Mouse (Mus musculus): ENCODE results near the gene Trap1. TPM values are rescaled to one million over a fixed set of nuclear protein-coding genes. Genes with fewer than 3 reads are reported as not detected.

Trap1 gene
- total and polyA plus RNA-seq, 3 experiments = 124 to 154 (median 138) TPM

- no peaks in the 10 kb centered on the region for H3K27me3 ChIP-seq (ENCODE audit: control insufficient read depth, insufficient read depth, low read length)
- DNase-seq = no peak
- no peaks in the 10 kb centered on the region for H3K36me3 ChIP-seq (ENCODE audit: control insufficient read depth, insufficient read depth, low read length)
- H3K27ac ChIP-seq = no peak overlapping the region
- intact Hi-C loops (cut with DNase I) = loop anchor here (5.0 kb wide), 2 partner anchors 137 to 192 kb away; partner anchors contain the start of gene Crebbp
- TF ChIP-seq EP300 (IDR thresholded peaks at IDR 0.05; ENCODE audit: insufficient read depth, low read depth, low read length) (no peak), CTCF (IDR thresholded peaks at IDR 0.05) (no peak), POLR2A (IDR thresholded peaks at IDR 0.05; ENCODE audit: insufficient read depth, low read depth, low read length) (no peak)
- H3K4me1 ChIP-seq (ENCODE audit: control insufficient read depth, insufficient read depth, low read length) = no peaks in the 10 kb centered on the region
- no peaks in the 10 kb centered on the region for H3K79me2 ChIP-seq (replicated peaks; ENCODE audit: control insufficient read depth, insufficient read depth, low read length)
- WGBS = 46% methylated on average over 3 of the region's 3 CpGs
- H3K4me3 ChIP-seq = no peak overlapping the region
- no peak overlapping the region for H3K9ac ChIP-seq (ENCODE audit: low read depth, low read length)
Measured at GRCm38 (mm10) chr16:4074836-4075235, 2.8 kb downstream of the Trap1 start.

- TF ChIP-seq CTCF (IDR thresholded peaks at IDR 0.05) = peak; percentile 15; the same call in 1 of the 2 replicates
- no peak for TF ChIP-seq EP300 (IDR thresholded peaks at IDR 0.05; ENCODE audit: insufficient read depth, low read depth, low read length)
- Histone ChIP-seq H3K9ac (ENCODE audit: low read depth, low read length) (no peak overlapping the region), H3K79me2 (replicated peaks; ENCODE audit: control insufficient read depth, insufficient read depth, low read length) (no peaks in the 10 kb centered on the region), H3K4me1 (ENCODE audit: control insufficient read depth, insufficient read depth, low read length) (no peaks in the 10 kb centered on the region), H3K27me3 (ENCODE audit: control insufficient read depth, insufficient read depth, low read length) (no peaks in the 10 kb centered on the region), H3K4me3 (no peak overlapping the region), H3K36me3 (ENCODE audit: control insufficient read depth, insufficient read depth, low read length) (no peaks in the 10 kb centered on the region), H3K27ac (no peak overlapping the region)
- DNase-seq = no peak
- 59% methylated on average over 6 of the region's 6 CpGs for WGBS
- intact Hi-C loops (cut with DNase I) = no loop called here
Measured at GRCm38 (mm10) chr16:4074297-4074696, 3.3 kb downstream of the Trap1 start.

- Histone ChIP-seq H3K27ac (no peak overlapping the region), H3K79me2 (replicated peaks; ENCODE audit: control insufficient read depth, insufficient read depth, low read length) (no peaks in the 10 kb centered on the region), H3K4me1 (ENCODE audit: control insufficient read depth, insufficient read depth, low read length) (no peaks in the 10 kb centered on the region), H3K4me3 (no peak overlapping the region), H3K36me3 (ENCODE audit: control insufficient read depth, insufficient read depth, low read length) (no peaks in the 10 kb centered on the region), H3K27me3 (ENCODE audit: control insufficient read depth, insufficient read depth, low read length) (no peaks in the 10 kb centered on the region), H3K9ac (ENCODE audit: low read depth, low read length) (no peak overlapping the region)
- intact Hi-C loops (cut with DNase I) = loop anchor here (1.0 kb wide), 1 partner anchor 221 kb away; no protein-coding TSS in a partner anchor
- TF ChIP-seq CTCF (IDR thresholded peaks at IDR 0.05) = peak; percentile 84
- no peak for TF ChIP-seq POLR2A (IDR thresholded peaks at IDR 0.05; ENCODE audit: insufficient read depth, low read depth, low read length)
- WGBS = 41% methylated on average over 8 of the region's 8 CpGs
- peak; percentile 45 to 70 for DNase-seq
Measured at GRCm38 (mm10) chr16:4068588-4068987, 9.0 kb downstream of the Trap1 start.

GRCm38 (mm10) chr16:4064945-4065344 lies 12.7 kb downstream of the Trap1 start:
- DNase-seq = no peak
- TF ChIP-seq CTCF (IDR thresholded peaks at IDR 0.05) (no peak), POLR2A (IDR thresholded peaks at IDR 0.05; ENCODE audit: insufficient read depth, low read depth, low read length) (no peak), EP300 (IDR thresholded peaks at IDR 0.05; ENCODE audit: insufficient read depth, low read depth, low read length) (no peak)
- H3K9ac ChIP-seq (ENCODE audit: low read depth, low read length) = no peak overlapping the region
- H3K79me2 ChIP-seq (replicated peaks; ENCODE audit: control insufficient read depth, insufficient read depth, low read length) = no peaks in the 10 kb centered on the region
- H3K4me1 ChIP-seq (ENCODE audit: control insufficient read depth, insufficient read depth, low read length) = no peaks in the 10 kb centered on the region
- no peaks in the 10 kb centered on the region for H3K36me3 ChIP-seq (ENCODE audit: control insufficient read depth, insufficient read depth, low read length)
- H3K27ac ChIP-seq = no peak overlapping the region
- WGBS = 75% methylated on average over 4 of the region's 4 CpGs
- H3K27me3 ChIP-seq (ENCODE audit: control insufficient read depth, insufficient read depth, low read length) = no peaks in the 10 kb centered on the region
- intact Hi-C loops (cut with DNase I) = no loop called here
- H3K4me3 ChIP-seq = no peak overlapping the region

- Histone ChIP-seq H3K36me3 (ENCODE audit: control insufficient read depth, insufficient read depth, low read length) (no peaks in the 10 kb centered on the region), H3K9ac (ENCODE audit: low read depth, low read length) (no peak overlapping the region), H3K4me1 (ENCODE audit: control insufficient read depth, insufficient read depth, low read length) (no peaks in the 10 kb centered on the region), H3K4me3 (no peak overlapping the region), H3K27ac (no peak overlapping the region), H3K27me3 (ENCODE audit: control insufficient read depth, insufficient read depth, low read length) (no peaks in the 10 kb centered on the region), H3K79me2 (replicated peaks; ENCODE audit: control insufficient read depth, insufficient read depth, low read length) (no peaks in the 10 kb centered on the region)
- no peak for DNase-seq
- 85% methylated on average over 3 of the region's 3 CpGs for WGBS
- intact Hi-C loops (cut with DNase I) = no loop called here
- TF ChIP-seq POLR2A (IDR thresholded peaks at IDR 0.05; ENCODE audit: insufficient read depth, low read depth, low read length) = no peak
- TF ChIP-seq CTCF (IDR thresholded peaks at IDR 0.05) = 0 out of 2 replicates have a peak, but pooled peaks have one; percentile 9
- no peak for TF ChIP-seq EP300 (IDR thresholded peaks at IDR 0.05; ENCODE audit: insufficient read depth, low read depth, low read length)
Measured at GRCm38 (mm10) chr16:4053811-4054210, 23.8 kb downstream of the Trap1 start.

- H3K9ac ChIP-seq (ENCODE audit: low read depth, low read length) = no peak overlapping the region
- no peak overlapping the region for H3K4me3 ChIP-seq
- no peaks in the 10 kb centered on the region for H3K27me3 ChIP-seq (ENCODE audit: control insufficient read depth, insufficient read depth, low read length)
- intact Hi-C loops (cut with DNase I) = no loop called here
- no peaks in the 10 kb centered on the region for H3K79me2 ChIP-seq (replicated peaks; ENCODE audit: control insufficient read depth, insufficient read depth, low read length)
- H3K27ac ChIP-seq = no peak overlapping the region
- TF ChIP-seq CTCF (IDR thresholded peaks at IDR 0.05) = no peak
- 90% methylated on average over 4 of the region's 4 CpGs for WGBS
- no peaks in the 10 kb centered on the region for H3K36me3 ChIP-seq (ENCODE audit: control insufficient read depth, insufficient read depth, low read length)
- DNase-seq = no peak
- no peaks in the 10 kb centered on the region for H3K4me1 ChIP-seq (ENCODE audit: control insufficient read depth, insufficient read depth, low read length)
Measured at GRCm38 (mm10) chr16:4052601-4053000, 25.0 kb downstream of the Trap1 start.

Measured in heart, adult 2 months (tissue).